Mouse (Mus musculus) thymus, adult 2 months (tissue): ENCODE measurements around the gene Abhd10.

Source experiments
- CTCF ChIP-seq: fragments of 200-500 bp; IDR thresholded peaks from 2 replicates; pipeline ENCODE4 v1.5.1; 2012; ENCODE audit warnings: mild to moderate bottlenecking, control low read depth, low read length, moderate library complexity, borderline replicate concordance; ENCODE audit not compliant: control insufficient read depth, poor library complexity, insufficient read depth; ENCODE audit errors: extremely low read depth
- POLR2A ChIP-seq: fragments of 200-500 bp; IDR thresholded peaks from 2 replicates; pipeline ENCODE4 v1.6.1; 2012; ENCODE audit warnings: mild to moderate bottlenecking, low read length, control low read depth, moderate library complexity; ENCODE audit not compliant: control insufficient read depth, poor library complexity, insufficient read depth; ENCODE audit errors: extremely low read depth

GRCm38 (mm10) chr16:45767434-45767833 is 24.7 kb upstream of the Abhd10 start:
- no peak for TF ChIP-seq CTCF
- TF ChIP-seq POLR2A = no peak
